Mouse (Mus musculus): ENCODE data around the gene Acvr2b. TPM values are rescaled to one million over a fixed set of nuclear protein-coding genes. Genes with fewer than 3 reads are reported as not detected.

Gene Acvr2b
- polyA plus RNA-seq, 1 experiment from 2014 or later = 45.0 TPM

DNA sequence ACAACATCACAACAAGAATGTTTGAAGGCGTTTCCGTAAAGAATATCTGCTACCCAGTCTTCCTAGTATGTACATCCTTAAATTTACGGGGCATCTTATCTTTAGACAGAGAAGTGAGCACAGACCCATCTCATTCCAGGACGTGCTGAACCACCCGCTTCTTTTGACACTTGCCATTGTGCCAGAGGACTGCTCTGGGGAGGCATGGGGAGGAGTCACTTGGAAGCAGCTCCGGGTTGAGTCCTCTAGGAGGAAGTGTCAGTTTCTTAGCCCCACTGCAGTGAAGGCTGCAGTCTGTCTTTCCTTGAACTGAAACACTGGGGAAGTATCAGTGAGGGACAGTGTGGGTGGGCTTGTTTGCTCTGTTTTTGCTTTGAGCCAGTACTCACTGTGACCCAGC lies 43.8 kb downstream of the Acvr2b start:
- peaks cover 11% of the 10 kb centered on the region for H3K4me1 ChIP-seq (ENCODE audit: control insufficient read depth, insufficient read depth, low read length)
- 45% methylated on average over 6 of the region's 6 CpGs for WGBS

DNA sequence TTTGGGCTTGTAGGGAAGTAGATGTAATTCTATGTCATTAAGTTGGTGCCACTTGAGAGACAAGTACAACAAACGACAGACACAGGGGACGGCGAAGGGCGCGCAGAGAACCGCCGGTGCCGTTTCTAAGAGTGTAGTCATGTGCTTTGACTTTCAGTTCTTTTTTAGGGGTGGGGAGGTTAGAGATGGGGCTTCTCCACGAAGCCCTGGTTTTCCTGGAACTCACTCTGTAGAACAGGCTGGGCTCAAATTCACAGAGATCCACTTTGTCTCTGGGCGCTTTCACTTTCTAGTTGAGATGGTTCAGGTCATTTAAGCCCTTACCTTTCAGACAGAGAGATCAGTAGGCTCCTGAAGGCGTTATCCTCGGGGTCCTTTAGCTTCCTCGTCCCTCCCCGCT lies 54.0 kb downstream of the Acvr2b start:
- Histone ChIP-seq H3K27ac (ENCODE audit: low read depth, low read length) (no peak overlapping the region), H3K9ac (replicated peaks; ENCODE audit: low read depth, low read length) (no peak overlapping the region), H3K4me3 (ENCODE audit: low read depth, low read length) (no peak overlapping the region), H3K9me3 (ENCODE audit: control insufficient read depth, low read length) (no peaks in the 10 kb centered on the region), H3K36me3 (ENCODE audit: control insufficient read depth, insufficient read depth, low read length) (peaks cover 18% of the 10 kb centered on the region), H3K27me3 (ENCODE audit: control insufficient read depth, insufficient read depth, low read length) (no peaks in the 10 kb centered on the region), H3K4me2 (ENCODE audit: low read depth, low read length) (no peak overlapping the region), H3K4me1 (ENCODE audit: control insufficient read depth, insufficient read depth, low read length) (no peaks in the 10 kb centered on the region)
- no peak for ATAC-seq (ENCODE audit: low read depth)
- 90% methylated on average over 14 of the region's 14 CpGs for WGBS

More for the DNA sequence above, 43.8 kb downstream of the Acvr2b start:
- H3K4me2 ChIP-seq (ENCODE audit: low read depth, low read length) = peak overlapping the region; percentile 90
- no peaks in the 10 kb centered on the region for H3K9me3 ChIP-seq (ENCODE audit: control insufficient read depth, low read length)
- no peaks in the 10 kb centered on the region for H3K27me3 ChIP-seq (ENCODE audit: control insufficient read depth, insufficient read depth, low read length)
- H3K9ac ChIP-seq (replicated peaks; ENCODE audit: low read depth, low read length) = peak overlapping the region; percentile 86; the same call in 1 of the 2 replicates
- peak overlapping the region; percentile 77 for H3K4me3 ChIP-seq (ENCODE audit: low read depth, low read length)
- peaks cover 23% of the 10 kb centered on the region for H3K36me3 ChIP-seq (ENCODE audit: control insufficient read depth, insufficient read depth, low read length)
- H3K27ac ChIP-seq (ENCODE audit: low read depth, low read length) = no peak overlapping the region
- ATAC-seq (ENCODE audit: low read depth) = no peak

DNA sequence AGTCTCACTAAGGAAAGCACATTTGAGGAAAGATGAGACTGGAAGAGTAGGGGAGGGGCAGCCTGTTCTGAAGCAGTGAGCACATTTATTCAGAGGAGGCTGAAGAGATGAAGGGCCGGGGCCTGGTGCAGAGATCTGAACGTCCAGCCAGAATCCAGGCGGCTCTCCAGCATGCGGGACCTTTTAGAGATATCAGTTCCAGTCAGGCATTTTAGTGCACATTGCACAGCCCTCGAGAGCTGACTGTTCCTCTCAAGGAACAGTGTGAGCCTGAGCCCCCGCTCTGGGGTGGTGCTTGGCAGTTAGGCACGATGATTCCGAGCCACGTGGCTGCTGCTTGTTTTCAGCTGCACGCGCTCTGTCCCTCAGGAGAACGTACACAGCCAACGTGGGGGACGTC lies 55.2 kb downstream of the Acvr2b start:
- no peaks in the 10 kb centered on the region for H3K27me3 ChIP-seq (ENCODE audit: control insufficient read depth, insufficient read depth, low read length)
- no peaks in the 10 kb centered on the region for H3K9me3 ChIP-seq (ENCODE audit: control insufficient read depth, low read length)
- H3K36me3 ChIP-seq (ENCODE audit: control insufficient read depth, insufficient read depth, low read length) = peaks cover 8% of the 10 kb centered on the region
- H3K4me3 ChIP-seq (ENCODE audit: low read depth, low read length) = no peak overlapping the region
- 92% methylated on average over 14 of the region's 14 CpGs for WGBS
- H3K4me1 ChIP-seq (ENCODE audit: control insufficient read depth, insufficient read depth, low read length) = no peaks in the 10 kb centered on the region
- H3K27ac ChIP-seq (ENCODE audit: low read depth, low read length) = no peak overlapping the region
- H3K4me2 ChIP-seq (ENCODE audit: low read depth, low read length) = no peak overlapping the region
- no peak overlapping the region for H3K9ac ChIP-seq (replicated peaks; ENCODE audit: low read depth, low read length)
- no peak for ATAC-seq (ENCODE audit: low read depth)

DNA sequence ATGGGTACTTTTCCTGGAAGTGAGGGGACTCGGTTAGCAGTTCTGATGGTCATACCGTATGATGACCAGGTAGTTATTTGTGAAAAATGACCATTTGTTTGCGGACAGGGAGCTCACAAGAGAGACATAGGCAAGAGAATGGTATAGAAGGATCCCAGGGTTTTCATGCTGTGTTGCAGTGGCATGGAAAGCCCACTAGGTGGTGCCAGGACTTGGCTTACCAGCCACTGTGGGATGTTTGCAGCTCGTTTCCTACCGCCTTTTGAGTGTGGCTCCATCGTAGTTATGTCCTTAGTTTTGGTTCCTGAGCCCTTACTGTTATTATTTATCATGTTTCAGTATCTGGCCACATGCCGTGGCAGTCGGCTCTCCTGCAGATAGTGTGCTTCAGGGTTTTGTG lies 58.5 kb downstream of the Acvr2b start:
- Histone ChIP-seq H3K27ac (ENCODE audit: low read depth, low read length) (no peak overlapping the region), H3K9me3 (ENCODE audit: control insufficient read depth, low read length) (no peaks in the 10 kb centered on the region), H3K27me3 (ENCODE audit: control insufficient read depth, insufficient read depth, low read length) (no peaks in the 10 kb centered on the region), H3K4me3 (ENCODE audit: low read depth, low read length) (no peak overlapping the region), H3K4me1 (ENCODE audit: control insufficient read depth, insufficient read depth, low read length) (no peaks in the 10 kb centered on the region), H3K4me2 (ENCODE audit: low read depth, low read length) (no peak overlapping the region), H3K9ac (replicated peaks; ENCODE audit: low read depth, low read length) (no peak overlapping the region), H3K36me3 (ENCODE audit: control insufficient read depth, insufficient read depth, low read length) (peaks cover 20% of the 10 kb centered on the region; the same call in 1 of the 2 replicates)
- ATAC-seq (ENCODE audit: low read depth) = no peak
- WGBS = 47% methylated on average over 8 of the region's 8 CpGs

DNA sequence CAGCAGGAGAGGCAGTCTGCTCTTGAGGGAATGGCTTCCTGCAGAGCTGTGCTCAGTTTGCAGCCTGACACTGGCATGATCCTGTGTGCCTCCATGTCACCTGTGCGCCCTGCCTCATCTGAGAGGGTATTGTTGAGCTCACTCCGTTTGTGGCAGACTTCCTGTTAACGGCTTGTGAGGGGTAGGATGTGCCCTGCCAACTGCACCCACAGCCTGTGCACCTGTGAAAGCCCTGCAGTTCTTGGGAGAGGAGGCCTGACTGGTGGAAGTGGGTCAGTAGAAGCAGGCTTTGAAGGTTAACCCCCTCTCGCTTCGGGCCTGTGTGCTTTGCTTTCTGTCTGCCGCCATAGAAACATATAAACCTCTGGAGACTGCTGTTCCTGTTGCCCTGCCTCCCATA lies 63.1 kb downstream of the Acvr2b start:
- Histone ChIP-seq H3K27me3 (ENCODE audit: control insufficient read depth, insufficient read depth, low read length) (no peaks in the 10 kb centered on the region), H3K36me3 (ENCODE audit: control insufficient read depth, insufficient read depth, low read length) (peaks cover 20% of the 10 kb centered on the region), H3K9me3 (ENCODE audit: control insufficient read depth, low read length) (no peaks in the 10 kb centered on the region), H3K4me1 (ENCODE audit: control insufficient read depth, insufficient read depth, low read length) (no peaks in the 10 kb centered on the region), H3K4me3 (ENCODE audit: low read depth, low read length) (no peak overlapping the region), H3K4me2 (ENCODE audit: low read depth, low read length) (no peak overlapping the region), H3K9ac (replicated peaks; ENCODE audit: low read depth, low read length) (no peak overlapping the region), H3K27ac (ENCODE audit: low read depth, low read length) (no peak overlapping the region)
- 86% methylated on average over 6 of the region's 6 CpGs for WGBS
- ATAC-seq (ENCODE audit: low read depth) = no peak

DNA sequence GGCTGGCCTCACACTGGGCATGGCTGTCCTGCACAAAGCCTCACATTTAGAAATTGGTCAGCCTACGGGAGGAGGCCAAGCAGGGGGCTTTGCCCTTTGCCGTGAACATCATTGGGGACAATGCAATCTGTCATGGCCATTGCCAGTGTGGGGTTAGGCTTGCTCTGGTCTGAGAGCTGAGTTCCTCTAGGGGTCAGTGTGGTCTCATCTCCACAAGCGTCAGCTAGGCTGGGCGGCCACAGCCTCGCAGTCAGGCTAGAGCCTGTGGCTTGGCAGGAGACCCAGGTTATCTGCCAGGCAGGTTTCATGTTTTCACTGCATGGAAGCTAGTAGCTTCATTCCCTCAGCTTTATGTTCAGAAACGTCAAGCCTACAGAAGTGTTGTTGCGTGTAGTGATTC lies 63.7 kb downstream of the Acvr2b start:
- Histone ChIP-seq H3K27ac (ENCODE audit: low read depth, low read length) (no peak overlapping the region), H3K9ac (replicated peaks; ENCODE audit: low read depth, low read length) (no peak overlapping the region), H3K9me3 (ENCODE audit: control insufficient read depth, low read length) (no peaks in the 10 kb centered on the region), H3K4me3 (ENCODE audit: low read depth, low read length) (no peak overlapping the region), H3K27me3 (ENCODE audit: control insufficient read depth, insufficient read depth, low read length) (no peaks in the 10 kb centered on the region), H3K36me3 (ENCODE audit: control insufficient read depth, insufficient read depth, low read length) (peaks cover 20% of the 10 kb centered on the region), H3K4me2 (ENCODE audit: low read depth, low read length) (no peak overlapping the region), H3K4me1 (ENCODE audit: control insufficient read depth, insufficient read depth, low read length) (no peaks in the 10 kb centered on the region)
- 61% methylated on average over 7 of the region's 7 CpGs for WGBS
- peak; percentile 75; the same call in 1 of the 2 replicates for ATAC-seq (ENCODE audit: low read depth)

DNA sequence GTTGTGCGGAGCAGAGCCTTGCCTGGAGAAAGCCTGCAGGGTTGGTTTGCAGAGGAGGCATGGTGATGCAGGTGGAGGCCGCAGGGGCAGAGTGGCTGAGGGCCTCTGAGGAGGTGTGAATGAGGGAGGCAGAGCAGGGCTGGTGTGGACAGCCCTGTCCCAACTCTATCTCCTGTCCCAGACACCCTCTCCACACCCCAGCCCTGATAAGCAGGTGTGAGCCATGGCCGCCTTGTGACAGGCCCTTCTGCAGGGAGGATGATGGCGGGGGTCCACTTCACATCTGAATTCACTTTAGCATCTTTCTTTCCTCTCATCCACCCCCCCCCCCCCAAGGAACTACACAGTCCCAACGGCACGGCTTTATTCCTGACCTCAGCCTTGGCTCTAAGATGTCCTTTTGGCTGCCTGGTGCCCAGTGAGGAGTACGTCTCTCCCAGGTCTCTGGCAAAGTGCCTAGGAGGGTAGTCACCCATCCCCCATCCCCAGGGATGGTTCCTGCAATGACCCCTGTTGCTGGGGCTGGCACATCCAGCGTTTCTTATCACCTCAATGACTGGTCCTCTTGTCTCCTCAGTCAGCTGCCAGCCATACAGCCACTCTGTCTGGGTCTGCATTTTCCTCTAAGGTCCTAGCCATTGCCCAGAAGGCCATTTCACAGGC lies 67.9 kb downstream of the Acvr2b start:
- Histone ChIP-seq H3K4me1 (ENCODE audit: control insufficient read depth, insufficient read depth, low read length) (no peaks in the 10 kb centered on the region), H3K36me3 (ENCODE audit: control insufficient read depth, insufficient read depth, low read length) (peaks cover 7% of the 10 kb centered on the region), H3K9ac (replicated peaks; ENCODE audit: low read depth, low read length) (no peak overlapping the region), H3K27ac (ENCODE audit: low read depth, low read length) (no peak overlapping the region), H3K9me3 (ENCODE audit: control insufficient read depth, low read length) (no peaks in the 10 kb centered on the region), H3K27me3 (ENCODE audit: control insufficient read depth, insufficient read depth, low read length) (no peaks in the 10 kb centered on the region), H3K4me3 (ENCODE audit: low read depth, low read length) (no peak overlapping the region), H3K4me2 (ENCODE audit: low read depth, low read length) (no peak overlapping the region)
- ATAC-seq (ENCODE audit: low read depth) = no peak
- 72% methylated on average over 8 of the region's 8 CpGs for WGBS

DNA sequence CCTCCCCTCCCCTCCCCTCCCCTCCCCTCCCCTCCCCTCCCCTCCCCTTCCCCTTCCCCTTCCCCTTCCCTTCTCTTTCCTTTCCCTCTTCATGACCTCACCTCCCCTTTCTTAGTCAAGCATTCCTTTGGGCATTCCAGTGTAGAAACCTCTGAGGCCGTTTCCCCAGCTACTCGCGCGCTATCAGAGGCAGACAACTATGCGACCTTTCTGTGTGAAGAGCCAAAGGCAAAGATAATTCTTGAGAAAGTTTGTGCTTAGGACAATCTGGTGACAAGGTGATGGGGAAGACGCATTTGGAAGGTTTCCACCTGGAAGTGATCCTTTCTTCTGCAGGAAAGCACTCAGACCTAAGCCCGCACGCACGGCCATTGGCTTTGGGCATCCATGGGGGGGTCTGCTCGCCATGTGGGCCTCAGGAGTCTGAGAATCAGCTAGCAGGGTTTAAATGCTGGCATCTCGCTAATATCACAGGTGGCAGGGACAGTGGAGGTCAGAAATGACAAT lies 70.5 kb downstream of the Acvr2b start:
- H3K9me3 ChIP-seq (ENCODE audit: control insufficient read depth, low read length) = no peaks in the 10 kb centered on the region
- H3K27ac ChIP-seq (ENCODE audit: low read depth, low read length) = no peak overlapping the region
- no peak for ATAC-seq (ENCODE audit: low read depth)
- 75% methylated on average over 11 of the region's 11 CpGs for WGBS
- H3K4me1 ChIP-seq (ENCODE audit: control insufficient read depth, insufficient read depth, low read length) = no peaks in the 10 kb centered on the region
- H3K27me3 ChIP-seq (ENCODE audit: control insufficient read depth, insufficient read depth, low read length) = no peaks in the 10 kb centered on the region
- no peaks in the 10 kb centered on the region for H3K36me3 ChIP-seq (ENCODE audit: control insufficient read depth, insufficient read depth, low read length)
- H3K4me2 ChIP-seq (ENCODE audit: low read depth, low read length) = no peak overlapping the region
- H3K4me3 ChIP-seq (ENCODE audit: low read depth, low read length) = no peak overlapping the region
- no peak overlapping the region for H3K9ac ChIP-seq (replicated peaks; ENCODE audit: low read depth, low read length)

DNA sequence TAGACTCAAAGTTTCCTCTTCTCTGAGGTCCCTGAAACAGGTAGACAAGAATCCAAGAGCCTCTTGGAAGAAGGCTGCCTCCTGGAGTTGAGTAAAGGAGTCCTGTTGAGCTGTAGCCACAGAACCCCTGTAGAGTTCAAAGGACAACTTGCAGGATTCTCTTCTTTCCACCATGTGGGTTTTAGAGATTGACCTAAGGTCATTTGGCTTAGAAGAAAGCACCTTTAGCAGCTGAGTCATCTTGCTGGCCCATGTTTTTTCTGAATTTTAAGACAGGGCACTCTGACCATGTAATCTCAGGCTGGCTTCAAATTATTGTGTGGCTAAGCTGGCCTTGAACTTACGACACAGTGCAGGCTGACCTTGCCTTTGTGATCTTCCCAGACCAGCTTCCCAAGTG lies 71.1 kb downstream of the Acvr2b start:
- H3K9me3 ChIP-seq (ENCODE audit: control insufficient read depth, low read length) = no peaks in the 10 kb centered on the region
- no peaks in the 10 kb centered on the region for H3K36me3 ChIP-seq (ENCODE audit: control insufficient read depth, insufficient read depth, low read length)
- H3K27ac ChIP-seq (ENCODE audit: low read depth, low read length) = no peak overlapping the region
- H3K9ac ChIP-seq (replicated peaks; ENCODE audit: low read depth, low read length) = no peak overlapping the region
- H3K4me3 ChIP-seq (ENCODE audit: low read depth, low read length) = no peak overlapping the region
- H3K4me2 ChIP-seq (ENCODE audit: low read depth, low read length) = no peak overlapping the region
- WGBS = 79% methylated on average over 1 of the region's 1 CpGs
- peaks cover 4% of the 10 kb centered on the region; the same call in 1 of the 2 replicates for H3K4me1 ChIP-seq (ENCODE audit: control insufficient read depth, insufficient read depth, low read length)
- no peak for ATAC-seq (ENCODE audit: low read depth)
- H3K27me3 ChIP-seq (ENCODE audit: control insufficient read depth, insufficient read depth, low read length) = no peaks in the 10 kb centered on the region
